Mouse (Mus musculus) central nervous system, embryonic 14 days (tissue): ENCODE measurements around the gene Aldh5a1. TPM values are rescaled to one million over a fixed set of nuclear protein-coding genes. Genes with fewer than 3 reads are reported as not detected.

Experiments used
- polyA plus RNA-seq: library from polyadenylated mRNA; depleted of rRNA; stranded (reverse); fragments of >200 nt; gene quantifications from 2 replicates; pipeline ENCODE4 v1.2.3, GENCODE M21; 2012; rRNA removed

Gene Aldh5a1
- polyA plus RNA-seq, result 12.9 and 13.1 TPM in 2 replicates

GRCm38 (mm10) chr13:24937108-24937838, at the start of gene Aldh5a1:
TSS of gene Aldh5a1 (minus strand) at chr13:24937661.

DNA sequence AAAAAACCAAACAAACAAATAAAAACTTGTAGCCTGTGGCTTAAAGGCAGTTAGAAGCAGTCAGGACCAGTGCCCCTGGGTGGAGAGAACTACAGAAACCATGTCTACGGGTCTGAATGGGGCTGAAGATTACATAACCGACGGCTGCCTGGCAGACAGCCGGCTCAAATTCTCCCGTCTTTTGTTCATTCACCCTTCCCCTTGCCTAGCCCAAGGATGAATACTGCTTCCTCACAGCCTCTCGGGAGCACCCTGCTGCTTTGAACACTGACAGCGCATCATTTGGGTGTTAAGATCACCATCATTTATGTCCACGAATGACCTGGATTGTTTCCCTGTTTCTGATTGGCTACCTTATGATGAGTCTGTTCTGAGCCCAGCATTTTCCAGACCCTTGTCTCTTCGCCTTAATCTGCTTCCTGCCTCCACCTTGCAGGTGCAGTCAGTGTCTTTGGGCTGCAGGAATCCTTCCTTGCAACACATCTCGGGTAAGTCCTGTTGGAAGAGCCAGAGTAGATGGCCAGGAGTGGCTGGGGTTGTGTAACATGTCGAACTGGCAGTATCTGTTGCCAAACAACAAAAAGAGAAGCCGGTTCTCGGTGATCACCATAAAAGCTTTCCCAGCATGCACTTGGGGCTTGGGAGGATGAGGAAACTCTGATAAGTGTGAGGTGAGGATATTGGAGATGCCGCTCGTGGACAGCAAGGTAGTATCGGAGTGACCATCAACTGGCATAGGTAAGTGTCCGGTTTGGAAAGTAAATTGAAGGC, 5.2 kb upstream of the Aldh5a1 start, which contains the start of gene Gpld1:
Gene Gpld1 (plus strand): TSS at position 641 of the 771 bp plus-strand sequence.

Other genes starting within 250 kb of the Aldh5a1 start
- gene Armh2, start 196.4 kb downstream of the Aldh5a1 start, polyA plus RNA-seq, result 0.09 TPM in 1 of 2 replicates, not detected in the other
- gene Gmnn, start 175.7 kb downstream of the Aldh5a1 start, polyA plus RNA-seq, result 25.7 and 30.2 TPM in 2 replicates
- gene BC005537, start 136.0 kb downstream of the Aldh5a1 start, polyA plus RNA-seq, result 118 and 133 TPM in 2 replicates
- gene Acot13, start 106.1 kb downstream of the Aldh5a1 start, polyA plus RNA-seq, result 34.1 and 36.9 TPM in 2 replicates
- 58.5 and 66.2 TPM in 2 replicates for gene Tdp2, start 106.0 kb downstream of the Aldh5a1 start, polyA plus RNA-seq
- gene D130043K22Rik, start 92.5 kb downstream of the Aldh5a1 start, polyA plus RNA-seq, result 2.0 and 2.6 TPM in 2 replicates
- gene Gpld1, start 5.5 kb upstream of the Aldh5a1 start, polyA plus RNA-seq, result 1.9 and 2.1 TPM in 2 replicates
- 34.5 and 35.4 TPM in 2 replicates for gene Mrs2, start 82.7 kb upstream of the Aldh5a1 start, polyA plus RNA-seq
- gene Dcdc2a, start 118.3 kb upstream of the Aldh5a1 start, polyA plus RNA-seq, result 3.1 and 3.2 TPM in 2 replicates